Comparison of ENCODE assay signal across 14 mouse cellular contexts in the genomic region with DNA sequence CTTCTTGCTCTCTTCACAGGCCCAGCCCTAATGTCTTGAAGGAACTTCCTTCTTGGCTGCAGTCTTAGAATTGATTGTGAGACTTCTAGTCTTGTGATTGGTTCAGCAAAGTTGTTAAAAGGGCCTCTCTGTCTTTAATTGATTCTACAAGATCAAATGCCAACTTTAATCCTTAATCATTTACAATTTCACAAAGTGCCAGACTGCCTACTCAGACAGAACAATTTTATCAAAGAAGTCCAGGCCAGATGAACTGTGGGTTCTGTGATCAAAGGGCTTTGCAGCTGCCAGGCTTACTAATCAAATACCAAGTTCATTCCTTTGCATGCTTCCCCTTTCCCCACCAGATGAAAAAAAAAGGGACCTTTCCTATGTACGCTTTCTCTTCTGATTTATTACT. TPM values are rescaled to one million over a fixed set of nuclear protein-coding genes. Genes with fewer than 3 reads are reported as not detected.
A peak's percentile ranks its signal among the peaks of the same experiment; 100 is the strongest.
DNase-seq lines count a peak whose midpoint lies in the region; ATAC-seq and TF ChIP-seq lines count a peak whose summit lies in the region.
"Had no signal": no experiment of that assay in that cellular context is flagged by ENCODE, and none has a peak within 500 bp of the region (broad histone marks: within the 10 kb centered on the region; RNA-seq: fewer than 3 reads in every experiment).

No protein-coding gene starts in this region.

- H3K36me3 ChIP-seq in lung, postnatal 0 days (ENCODE audit: insufficient read depth, low read length) = no peaks in the 10 kb centered on the region
- H3K36me3 ChIP-seq in kidney, embryonic 15.5 days = no peaks in the 10 kb centered on the region
- no peaks in the 10 kb centered on the region for H3K36me3 ChIP-seq in stomach, embryonic 15.5 days
- H3K36me3 ChIP-seq: embryonic facial prominence, embryonic 12.5 days; heart, embryonic 15.5 days had no signal

- H3K27me3 ChIP-seq in lung, postnatal 0 days (replicated peaks; ENCODE audit: insufficient read depth, low read length) = no peaks in the 10 kb centered on the region
- H3K27me3 ChIP-seq in kidney, embryonic 15.5 days = no peaks in the 10 kb centered on the region
- H3K27me3 ChIP-seq in stomach, embryonic 15.5 days (replicated peaks) = no peaks in the 10 kb centered on the region
- H3K27me3 ChIP-seq: embryonic facial prominence, embryonic 12.5 days; heart, embryonic 15.5 days had no signal

- WGBS in lung, postnatal 0 days = 49% methylated on average over 1 of the region's 1 CpGs
- WGBS in kidney, embryonic 15.5 days = 50% methylated on average over 1 of the region's 1 CpGs
- 17% methylated on average over 1 of the region's 1 CpGs for WGBS in stomach, embryonic 15.5 days

- H3K9ac ChIP-seq in lung, postnatal 0 days (replicated peaks; ENCODE audit: low read depth) = no peak overlapping the region
- no peak overlapping the region for H3K9ac ChIP-seq in kidney, embryonic 15.5 days
- no peak overlapping the region for H3K9ac ChIP-seq in stomach, embryonic 15.5 days
- H3K9ac ChIP-seq: embryonic facial prominence, embryonic 12.5 days; heart, embryonic 15.5 days had no signal

- H3K9me3 ChIP-seq in lung, postnatal 0 days (ENCODE audit: low read length) = no peaks in the 10 kb centered on the region
- no peaks in the 10 kb centered on the region for H3K9me3 ChIP-seq in kidney, embryonic 15.5 days (replicated peaks)
- no peaks in the 10 kb centered on the region for H3K9me3 ChIP-seq in stomach, embryonic 15.5 days
- H3K9me3 ChIP-seq: embryonic facial prominence, embryonic 12.5 days; G1E; heart, embryonic 15.5 days had no signal

- no peak overlapping the region for H3K27ac ChIP-seq in lung, postnatal 0 days (ENCODE audit: low read length)
- H3K27ac ChIP-seq in kidney, embryonic 15.5 days = peak overlapping the region; percentile 88
- H3K27ac ChIP-seq in stomach, embryonic 15.5 days = peak overlapping the region; percentile 81
- H3K27ac ChIP-seq: embryonic facial prominence, embryonic 12.5 days; heart, embryonic 15.5 days had no signal

- H3K4me2 ChIP-seq in lung, postnatal 0 days (replicated peaks; ENCODE audit: low read depth, low read length) = no peak overlapping the region
- no peak overlapping the region for H3K4me2 ChIP-seq in kidney, embryonic 15.5 days
- no peak overlapping the region; the same call in 1 of the 2 replicates for H3K4me2 ChIP-seq in stomach, embryonic 15.5 days
- H3K4me2 ChIP-seq: embryonic facial prominence, embryonic 12.5 days; heart, embryonic 15.5 days had no signal

- no peak for TF ChIP-seq CTCF in lung, postnatal 0 days (IDR thresholded peaks at IDR 0.05)

- ATAC-seq in lung, postnatal 0 days = no peak
- ATAC-seq in kidney, embryonic 15.5 days (replicated peaks; ENCODE audit: low FRiP score) = no peak
- ATAC-seq in stomach, embryonic 15.5 days (ENCODE audit: insufficient read depth, low FRiP score, low read depth) = no peak

- peaks cover 4% of the 10 kb centered on the region; the same call in 1 of the 2 replicates for H3K4me1 ChIP-seq in lung, postnatal 0 days (ENCODE audit: insufficient read depth, low read depth, low read length)
- peaks cover 11% of the 10 kb centered on the region for H3K4me1 ChIP-seq in kidney, embryonic 15.5 days
- peaks cover 4% of the 10 kb centered on the region; the same call in 1 of the 2 replicates for H3K4me1 ChIP-seq in stomach, embryonic 15.5 days

- no peak overlapping the region for H3K4me3 ChIP-seq in lung, postnatal 0 days (ENCODE audit: low read depth, low read length)
- no peak overlapping the region for H3K4me3 ChIP-seq in kidney, embryonic 15.5 days (replicated peaks)
- H3K4me3 ChIP-seq in stomach, embryonic 15.5 days (replicated peaks) = no peak overlapping the region
- H3K4me3 ChIP-seq: embryonic facial prominence, embryonic 12.5 days; heart, embryonic 15.5 days had no signal

- peak; percentile 2 for DNase-seq in embryo, embryonic 11 days
- DNase-seq in embryo, embryonic 9.5 days (ENCODE audit: extremely low spot score) = no peak
- peak; percentile 28 for DNase-seq in lung, postnatal 0 days (ENCODE audit: low spot score)
- DNase-seq in lung, postnatal 14 days = no peak
- DNase-seq in frontal cortex, postnatal 36 days (ENCODE audit: low spot score in 2 of 2) = no peak
- DNase-seq in right cerebral cortex, postnatal 10 days (ENCODE audit: low spot score in 2 of 2) = no peak
- DNase-seq: cerebellum, adult 11 months; right cerebral cortex, postnatal 4 days; thymus, postnatal 25 days had no signal

- TF ChIP-seq EP300 in lung, postnatal 0 days (IDR thresholded peaks at IDR 0.05) = no peak

RNA-seq across cellular contexts. Expression of a gene that starts 13.4 kb away (rescaled TPM):
- polyA plus RNA-seq in lung, postnatal 0 days (2015; fragmentation: Nextera tagmentation; extraction: Ambion mirVana) = 0.53 and 0.81 TPM in 2 replicates
- polyA plus RNA-seq in kidney, embryonic 15.5 days (2015; fragmentation: Nextera tagmentation; extraction: Ambion mirVana) = 2.1 and 2.2 TPM in 2 replicates
- polyA plus RNA-seq in stomach, embryonic 15.5 days (2015; fragmentation: Nextera tagmentation; extraction: Ambion mirVana) = 1.8 and 2.1 TPM in 2 replicates
- polyA plus RNA-seq: G1E had no signal

RNA-seq across cellular contexts. Expression of a gene that starts 21.5 kb away (rescaled TPM):
- polyA plus RNA-seq in lung, postnatal 0 days (2015; fragmentation: Nextera tagmentation; extraction: Ambion mirVana) = 4.8 and 6.3 TPM in 2 replicates
- 13.2 and 13.3 TPM in 2 replicates for polyA plus RNA-seq in kidney, embryonic 15.5 days (2015; fragmentation: Nextera tagmentation; extraction: Ambion mirVana)
- 9.6 and 11.2 TPM in 2 replicates for polyA plus RNA-seq in stomach, embryonic 15.5 days (2015; fragmentation: Nextera tagmentation; extraction: Ambion mirVana)

RNA-seq across cellular contexts. Expression of a gene that starts 21.6 kb away (rescaled TPM):
- polyA plus RNA-seq in lung, postnatal 0 days (2015; fragmentation: Nextera tagmentation; extraction: Ambion mirVana) = 87.1 and 99.2 TPM in 2 replicates
- 185 and 196 TPM in 2 replicates for polyA plus RNA-seq in kidney, embryonic 15.5 days (2015; fragmentation: Nextera tagmentation; extraction: Ambion mirVana)
- polyA plus RNA-seq in stomach, embryonic 15.5 days (2015; fragmentation: Nextera tagmentation; extraction: Ambion mirVana) = 146 and 152 TPM in 2 replicates

RNA-seq across cellular contexts. Expression of a gene that starts 44.6 kb away (rescaled TPM):
- 419 and 465 TPM in 2 replicates for polyA plus RNA-seq in lung, postnatal 0 days (2015; fragmentation: Nextera tagmentation; extraction: Ambion mirVana)
- 459 and 522 TPM in 2 replicates for polyA plus RNA-seq in kidney, embryonic 15.5 days (2015; fragmentation: Nextera tagmentation; extraction: Ambion mirVana)
- 451 and 486 TPM in 2 replicates for polyA plus RNA-seq in stomach, embryonic 15.5 days (2015; fragmentation: Nextera tagmentation; extraction: Ambion mirVana)

Comparison
In these comparisons a context has a peak if more than half of its experiments do, and no peak if none do; other contexts are left out.
1. DNase-seq: peak in embryo, embryonic 11 days (single experiment) and lung, postnatal 0 days (single experiment); none in embryo, embryonic 9.5 days (single experiment), lung, postnatal 14 days (single experiment), frontal cortex, postnatal 36 days (0 of 2) and right cerebral cortex, postnatal 10 days (0 of 2).